Mouse (Mus musculus) heart, embryonic 11.5 days (tissue): ENCODE data around the gene Gm44511. TPM values are rescaled to one million over a fixed set of nuclear protein-coding genes. Genes with fewer than 3 reads are reported as not detected.

Experiments used
- ATAC-seq: fragments of 200-750 bp; cut with Nextera tagmentation; replicated peaks from 2 replicates; pipeline ENCODE4 v1.8.0; 2017; ENCODE audit warnings: moderate library complexity; ENCODE audit not compliant: insufficient number of reproducible peaks, low FRiP score, low TSS enrichment
- H3K27ac ChIP-seq: fragments of 300-500 bp; sonication (generic); 2 replicates; pipeline ENCODE4 v1.5.1; 2014; ENCODE audit warnings: mild to moderate bottlenecking, low read depth, low read length
- H3K27me3 ChIP-seq: fragments of 300-500 bp; sonication (generic); 2 replicates; pipeline ENCODE4 v1.6.1; 2014; ENCODE audit warnings: mild to moderate bottlenecking, low read length, mixed read lengths; ENCODE audit not compliant: control insufficient read depth, insufficient read depth
- H3K36me3 ChIP-seq: fragments of 300-500 bp; sonication (generic); 2 replicates; pipeline ENCODE4 v1.6.1; 2014; ENCODE audit warnings: mild to moderate bottlenecking, low read length, moderate library complexity, mixed read lengths; ENCODE audit not compliant: control insufficient read depth, insufficient read depth
- H3K4me1 ChIP-seq: fragments of 300-500 bp; sonication (generic); 2 replicates; pipeline ENCODE4 v1.6.1; 2014; ENCODE audit warnings: low read length; ENCODE audit not compliant: control insufficient read depth, insufficient read depth
- H3K4me2 ChIP-seq: fragments of 300-500 bp; sonication (generic); 2 replicates; pipeline ENCODE4 v1.6.1; 2014; ENCODE audit warnings: mild to moderate bottlenecking, moderate library complexity
- H3K4me3 ChIP-seq: fragments of 300-500 bp; sonication (generic); 2 replicates; pipeline ENCODE4 v1.5.1; 2014; ENCODE audit warnings: low read depth, low read length
- H3K9ac ChIP-seq: fragments of 300-500 bp; sonication (generic); 2 replicates; pipeline ENCODE4 v1.6.1; 2014; ENCODE audit warnings: mild to moderate bottlenecking, low read depth, low read length, moderate library complexity
- H3K9me3 ChIP-seq: fragments of 300-500 bp; sonication (generic); replicated peaks from 2 replicates; pipeline ENCODE4 v1.6.1; 2016; ENCODE audit warnings: low read length; ENCODE audit not compliant: control insufficient read depth
- WGBS: fragments of 180-500 bp; shearing (Covaris S2); extraction: QIAGEN DNeasy Blood & Tissue Kit; methylation state at CpG from one replicate; pipeline ENCODE4 v1.1.7; 2014; ENCODE audit not compliant: insufficient replicate concordance; 5-methylcytosine and 5-hydroxymethylcytosine counted together
- polyA plus RNA-seq: library from polyadenylated mRNA; unstranded; fragments of >200 nt; fragmentation: Nextera tagmentation; extraction: Ambion mirVana; gene quantifications from 2 replicates; pipeline ENCODE4 v1.2.1, GENCODE M21; 2014

Gene Gm44511
- polyA plus RNA-seq, 1 experiment from 2014 or later: not detected

DNA sequence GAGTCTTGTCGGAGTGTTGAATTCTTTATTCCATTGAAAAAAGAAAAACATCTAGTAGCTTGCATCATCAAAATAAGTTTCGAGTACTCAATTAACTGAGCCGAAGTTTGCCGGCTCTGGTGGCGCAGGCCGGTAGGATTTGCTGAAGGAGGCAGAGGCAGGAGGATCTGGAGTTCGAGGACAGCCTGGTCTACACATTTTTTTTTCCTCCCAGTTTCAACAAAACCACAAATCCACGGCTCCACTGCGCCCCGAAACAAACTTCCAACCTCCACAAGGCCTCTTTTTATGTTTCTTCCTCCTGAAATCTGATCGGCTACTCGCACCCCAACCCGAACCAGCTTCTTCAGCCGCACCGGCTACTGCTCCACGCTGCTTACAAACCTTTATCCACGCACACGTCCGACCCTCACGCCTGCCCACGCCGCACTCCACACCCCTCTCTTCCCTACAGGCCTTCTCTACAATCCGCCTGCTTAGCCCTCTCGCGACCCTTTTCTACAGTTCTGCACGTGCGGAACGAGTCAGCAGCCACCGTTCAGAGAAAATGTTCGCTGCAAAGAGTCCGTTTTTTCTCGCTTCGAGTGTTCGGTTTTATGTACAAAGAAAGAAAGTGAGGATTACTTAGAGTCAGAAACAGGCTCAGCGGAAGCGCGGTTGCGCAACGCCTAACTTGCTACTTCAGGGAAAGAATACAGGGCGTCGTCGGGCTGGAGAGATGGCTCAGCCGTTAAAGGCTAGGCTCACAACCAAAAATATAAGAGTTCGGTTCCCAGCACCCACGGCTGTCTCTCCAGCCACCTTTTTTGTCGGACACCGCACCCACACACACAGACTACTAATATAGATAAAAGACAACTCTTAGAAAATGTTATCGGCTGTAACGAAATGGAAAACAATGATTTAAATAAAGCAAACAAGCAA is 12.5 kb upstream of the Gm44511 start:
- Histone ChIP-seq H3K9me3 (no peaks in the 10 kb centered on the region), H3K4me2 (peak overlapping the region; percentile 82), H3K4me3 (peak overlapping the region; percentile 85), H3K9ac (peak overlapping the region; percentile 93), H3K4me1 (peaks cover 3% of the 10 kb centered on the region; the same call in 1 of the 2 replicates), H3K36me3 (no peaks in the 10 kb centered on the region), H3K27me3 (no peaks in the 10 kb centered on the region), H3K27ac (peak overlapping the region; percentile 89)
- peak; percentile 74 for ATAC-seq
- under 1% methylated on average over 49 of the region's 49 CpGs for WGBS

DNA sequence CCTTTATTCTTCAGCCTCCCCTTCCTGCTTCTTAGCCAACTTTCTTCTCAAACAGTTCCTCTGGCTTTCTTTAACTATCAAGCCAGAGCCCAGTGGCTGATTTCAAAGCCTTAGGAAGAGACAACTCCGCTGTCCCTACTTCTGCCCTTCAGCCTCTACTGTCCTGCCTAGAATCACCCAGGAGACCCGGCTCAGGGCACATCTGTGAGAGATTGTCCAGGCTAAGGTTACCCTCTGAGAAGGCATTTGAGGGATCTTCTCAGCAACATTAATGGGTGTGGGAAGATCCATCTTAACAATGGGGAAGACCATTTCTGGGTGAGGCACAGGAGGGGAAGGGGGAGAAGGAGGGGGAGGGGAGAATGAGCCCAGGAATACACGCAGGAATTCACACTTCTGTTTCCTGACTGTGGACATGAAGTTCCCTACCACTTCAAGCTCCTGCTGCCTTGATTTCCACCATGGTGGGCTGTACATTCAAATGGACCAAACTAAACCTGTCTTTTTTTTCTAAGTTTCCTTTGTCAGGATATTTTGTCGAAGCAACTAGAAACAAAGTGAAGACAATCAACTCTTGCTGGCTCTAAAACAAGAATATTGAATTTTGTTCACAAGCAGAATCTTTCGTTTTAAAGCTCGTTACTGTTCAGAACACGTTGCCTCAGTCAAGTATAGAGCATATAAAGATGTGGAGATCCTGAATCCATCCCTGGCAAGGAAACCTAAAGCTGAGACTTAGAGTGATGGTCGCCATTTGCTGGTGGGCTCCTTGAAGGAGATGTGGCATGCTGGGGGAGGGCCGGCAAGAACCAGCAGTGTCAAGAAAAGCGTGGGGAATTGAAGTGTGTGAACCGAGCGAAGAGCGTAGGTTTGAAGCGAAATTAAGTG is 11.6 kb upstream of the Gm44511 start:
- WGBS: 1% methylated on average over 14 of the region's 14 CpGs

DNA sequence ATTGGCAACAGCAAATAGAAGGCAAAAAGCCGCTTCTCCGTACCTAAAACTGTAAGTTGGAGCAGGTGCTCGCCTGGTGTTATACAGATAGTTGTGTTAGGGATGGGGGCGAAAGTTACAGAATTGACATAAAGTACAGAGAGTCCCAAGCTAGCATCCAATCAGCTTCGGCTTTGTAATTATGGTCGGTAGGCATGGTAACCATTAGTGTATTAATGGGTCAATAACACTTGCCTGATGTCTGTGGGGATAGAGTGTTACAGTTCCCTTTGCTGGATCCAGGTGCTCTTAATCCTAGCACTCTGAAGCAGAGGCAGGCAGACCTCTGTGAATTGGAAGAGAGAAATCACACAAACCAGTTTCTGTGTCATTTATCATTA is 10.8 kb upstream of the Gm44511 start:
- no peaks in the 10 kb centered on the region for H3K36me3 ChIP-seq
- no peaks in the 10 kb centered on the region for H3K9me3 ChIP-seq
- no peak overlapping the region for H3K9ac ChIP-seq
- 83% methylated on average over 6 of the region's 6 CpGs for WGBS
- H3K27me3 ChIP-seq: no peaks in the 10 kb centered on the region
- peak overlapping the region; percentile 82 for H3K4me2 ChIP-seq
- ATAC-seq: no peak
- peaks cover 3% of the 10 kb centered on the region; the same call in 1 of the 2 replicates for H3K4me1 ChIP-seq
- 0 out of 2 replicates have a peak overlapping the region, but pooled peaks have one; percentile 85 for H3K4me3 ChIP-seq
- no peak overlapping the region for H3K27ac ChIP-seq

More for the DNA sequence above, 11.6 kb upstream of the Gm44511 start:
- no peaks in the 10 kb centered on the region for H3K36me3 ChIP-seq
- no peaks in the 10 kb centered on the region for H3K27me3 ChIP-seq
- peak overlapping the region; percentile 93 for H3K9ac ChIP-seq
- H3K4me2 ChIP-seq: peak overlapping the region; percentile 82
- peaks cover 3% of the 10 kb centered on the region; the same call in 1 of the 2 replicates for H3K4me1 ChIP-seq
- H3K27ac ChIP-seq: no peak overlapping the region
- no peaks in the 10 kb centered on the region for H3K9me3 ChIP-seq
- peak overlapping the region; percentile 85 for H3K4me3 ChIP-seq
- peak; percentile 11; the same call in 1 of the 2 replicates for ATAC-seq

DNA sequence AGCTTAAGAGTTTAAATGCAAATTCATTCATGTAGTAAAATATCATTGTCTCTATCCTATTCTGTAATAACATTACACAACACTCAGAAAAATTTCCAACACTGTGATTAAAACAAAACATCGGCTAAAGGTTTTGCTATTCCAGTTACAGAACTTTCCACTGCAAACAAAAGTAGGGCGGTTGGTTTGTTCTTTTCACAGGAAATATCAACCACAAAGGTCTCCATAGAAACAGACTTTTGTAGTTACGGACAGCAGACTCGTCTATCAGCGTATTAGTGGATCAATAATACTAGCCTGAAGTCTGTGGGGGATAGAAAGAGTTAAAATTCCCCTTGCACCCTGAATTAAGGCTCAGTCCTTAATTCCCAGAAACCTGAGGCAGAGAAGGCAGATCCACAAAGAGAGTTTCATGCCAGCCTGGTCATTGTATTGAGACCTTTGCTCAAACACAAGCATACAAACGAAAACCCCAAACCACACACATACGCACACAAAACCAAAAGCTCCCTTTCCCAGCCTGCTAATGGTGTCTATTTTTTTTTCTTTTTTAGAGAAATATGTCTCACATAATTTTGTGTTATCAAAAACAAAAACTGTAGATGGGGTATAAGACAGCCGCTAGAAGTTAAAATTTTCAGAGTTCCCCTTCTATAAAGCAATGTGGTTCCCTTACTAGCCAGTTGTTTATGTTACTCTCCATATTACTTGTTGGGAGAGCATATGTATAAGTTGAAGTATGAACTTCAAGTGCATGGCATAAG is 10.3 kb upstream of the Gm44511 start:
- no peak for ATAC-seq
- H3K27me3 ChIP-seq: no peaks in the 10 kb centered on the region
- no peaks in the 10 kb centered on the region for H3K9me3 ChIP-seq
- no peak overlapping the region for H3K4me3 ChIP-seq
- H3K9ac ChIP-seq: no peak overlapping the region
- H3K4me1 ChIP-seq: peaks cover 3% of the 10 kb centered on the region; the same call in 1 of the 2 replicates
- 82% methylated on average over 8 of the region's 8 CpGs for WGBS
- no peaks in the 10 kb centered on the region for H3K36me3 ChIP-seq
- no peak overlapping the region for H3K27ac ChIP-seq
- H3K4me2 ChIP-seq: no peak overlapping the region

DNA sequence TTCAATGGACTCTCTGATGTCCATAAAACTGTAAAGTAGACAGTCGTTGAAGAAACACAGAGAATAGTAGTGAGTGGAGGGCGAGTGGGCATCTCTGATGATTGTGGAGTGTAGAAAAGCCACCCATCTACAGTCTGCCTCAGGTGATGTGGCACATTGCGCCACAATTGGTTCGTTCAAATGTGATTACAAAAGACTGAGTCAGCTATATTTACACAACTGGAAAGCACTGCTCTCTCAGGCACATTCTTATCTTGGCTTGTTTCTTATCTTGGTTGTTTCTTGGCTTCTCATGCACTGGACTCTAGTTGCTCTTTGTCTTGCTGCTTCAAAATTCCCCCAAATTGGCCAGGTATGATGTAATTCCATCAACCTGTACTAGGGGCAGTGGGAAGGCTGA is 9.5 kb upstream of the Gm44511 start:
- no peak overlapping the region for H3K27ac ChIP-seq
- no peak overlapping the region for H3K9ac ChIP-seq
- peaks cover 3% of the 10 kb centered on the region; the same call in 1 of the 2 replicates for H3K4me1 ChIP-seq
- WGBS: 68% methylated on average over 4 of the region's 4 CpGs
- no peak for ATAC-seq
- no peak overlapping the region for H3K4me3 ChIP-seq
- H3K4me2 ChIP-seq: no peak overlapping the region
- no peaks in the 10 kb centered on the region for H3K9me3 ChIP-seq
- H3K36me3 ChIP-seq: no peaks in the 10 kb centered on the region
- no peaks in the 10 kb centered on the region for H3K27me3 ChIP-seq

DNA sequence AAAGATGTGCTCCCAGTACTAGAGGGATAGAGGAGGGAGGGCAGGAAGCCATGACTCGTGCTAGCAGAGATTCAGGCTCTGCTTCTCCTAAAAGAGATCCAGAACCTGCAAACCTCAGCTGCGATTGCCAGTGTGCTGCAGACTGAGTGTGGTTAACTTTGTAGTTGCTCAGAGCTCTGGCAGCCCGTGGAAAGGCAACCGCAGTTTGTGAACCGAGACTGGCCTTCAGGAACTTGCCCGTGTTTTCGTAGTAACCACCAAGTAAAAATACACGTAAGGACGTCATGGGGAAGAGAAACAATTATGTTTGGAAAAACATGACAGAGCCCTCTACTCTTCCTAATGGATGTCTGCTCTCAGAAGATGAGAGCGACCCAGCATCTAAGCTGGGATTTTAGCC is 6.9 kb upstream of the Gm44511 start:
- 72% methylated on average over 10 of the region's 10 CpGs for WGBS
- H3K4me1 ChIP-seq: peaks cover 3% of the 10 kb centered on the region; the same call in 1 of the 2 replicates
- H3K4me2 ChIP-seq: no peak overlapping the region

DNA sequence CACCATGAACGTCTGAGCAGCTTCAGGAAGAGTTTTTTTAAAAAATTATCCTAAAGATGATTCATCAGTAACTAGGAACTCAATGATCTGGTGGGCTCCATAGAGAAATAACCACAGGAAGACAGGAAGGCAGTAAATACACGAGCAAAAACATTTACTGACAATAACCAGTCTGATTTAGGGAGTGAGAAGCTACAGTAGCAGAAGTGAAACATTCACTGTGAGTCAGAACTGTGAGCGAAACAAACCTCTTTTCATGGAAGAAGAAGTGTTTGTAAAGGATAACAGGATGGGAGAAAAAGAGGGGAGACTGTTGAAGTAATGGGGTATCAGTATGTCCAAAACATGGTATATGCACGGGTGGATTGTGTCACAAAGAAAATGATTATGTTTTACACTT is 3.7 kb upstream of the Gm44511 start:
- Histone ChIP-seq H3K9ac (no peak overlapping the region), H3K4me1 (no peaks in the 10 kb centered on the region), H3K27ac (no peak overlapping the region), H3K9me3 (no peaks in the 10 kb centered on the region), H3K27me3 (no peaks in the 10 kb centered on the region), H3K36me3 (no peaks in the 10 kb centered on the region), H3K4me2 (no peak overlapping the region), H3K4me3 (no peak overlapping the region)
- WGBS: 53% methylated on average over 4 of the region's 4 CpGs
- ATAC-seq: no peak

More for the DNA sequence above, 6.9 kb upstream of the Gm44511 start:
- Histone ChIP-seq H3K27ac (no peak overlapping the region), H3K36me3 (no peaks in the 10 kb centered on the region), H3K27me3 (no peaks in the 10 kb centered on the region), H3K9me3 (no peaks in the 10 kb centered on the region), H3K4me3 (no peak overlapping the region), H3K9ac (no peak overlapping the region)
- ATAC-seq: no peak

DNA sequence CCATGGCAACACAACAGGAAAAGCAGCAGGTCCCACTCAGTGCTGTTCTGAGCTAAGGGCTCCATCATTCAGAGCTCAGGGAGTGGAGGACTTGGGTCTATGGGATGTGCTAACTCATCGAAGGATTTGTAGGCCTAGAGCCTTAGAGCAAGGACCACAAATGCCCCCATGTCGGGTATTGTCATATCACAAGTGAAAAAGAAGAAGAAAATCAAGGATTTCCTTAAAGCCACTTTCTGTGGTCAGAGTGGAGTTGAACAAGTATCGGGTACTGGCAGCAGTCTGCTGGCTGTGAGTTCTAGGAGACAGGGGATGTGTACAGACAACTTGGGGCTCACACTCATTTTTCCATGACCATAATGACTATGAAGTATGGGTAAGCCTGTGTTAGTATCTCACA is 666 bp upstream of the Gm44511 start:
- no peaks in the 10 kb centered on the region for H3K9me3 ChIP-seq
- WGBS: 78% methylated on average over 3 of the region's 3 CpGs
- no peak overlapping the region for H3K9ac ChIP-seq
- H3K4me2 ChIP-seq: no peak overlapping the region
- no peaks in the 10 kb centered on the region for H3K36me3 ChIP-seq
- H3K4me1 ChIP-seq: no peaks in the 10 kb centered on the region
- no peak overlapping the region for H3K4me3 ChIP-seq
- H3K27me3 ChIP-seq: no peaks in the 10 kb centered on the region; the same call in 1 of the 2 replicates
- ATAC-seq: no peak
- H3K27ac ChIP-seq: no peak overlapping the region
